Mouse (Mus musculus): ENCODE data around the gene Gm9999.

DNA sequence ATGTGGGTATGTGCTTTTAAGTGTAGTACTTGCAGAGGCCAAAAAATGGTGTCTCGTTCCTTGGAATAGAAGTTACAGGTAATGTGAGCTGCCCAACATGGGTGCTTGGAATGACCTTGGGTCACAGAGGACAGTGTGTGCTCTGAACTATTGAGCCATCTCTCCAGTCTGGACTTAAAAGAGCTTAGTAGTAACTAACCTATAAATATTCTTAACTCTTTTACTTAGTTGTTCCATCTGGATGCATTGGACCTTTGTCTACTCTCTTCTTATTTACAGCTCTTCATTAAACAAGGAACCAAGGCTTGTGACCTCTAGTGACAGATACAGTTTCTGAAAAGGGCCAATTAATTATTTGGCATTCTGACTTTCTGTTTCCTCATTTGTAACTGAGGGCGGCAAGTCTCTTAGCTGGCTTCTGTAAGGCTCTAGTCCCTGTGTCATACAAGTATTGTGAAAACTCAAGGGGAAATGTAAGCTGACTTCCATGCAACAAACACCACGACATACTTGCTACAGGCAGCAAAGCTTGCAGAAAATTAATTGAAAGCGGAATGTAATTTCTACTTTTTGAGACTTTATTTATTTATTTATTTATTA is 51.5 kb downstream of the Gm9999 start:
- TF ChIP-seq CTCF (IDR thresholded peaks at IDR 0.05; ENCODE audit: low read depth, low read length) = no peak
- no peak for TF ChIP-seq POLR2AphosphoS5 (IDR thresholded peaks at IDR 0.05; ENCODE audit: insufficient replicate concordance, low read depth, low read length)

Data from G1E (cell line).